25 mouse cellular contexts compared by ENCODE assay signal in the genomic region with DNA sequence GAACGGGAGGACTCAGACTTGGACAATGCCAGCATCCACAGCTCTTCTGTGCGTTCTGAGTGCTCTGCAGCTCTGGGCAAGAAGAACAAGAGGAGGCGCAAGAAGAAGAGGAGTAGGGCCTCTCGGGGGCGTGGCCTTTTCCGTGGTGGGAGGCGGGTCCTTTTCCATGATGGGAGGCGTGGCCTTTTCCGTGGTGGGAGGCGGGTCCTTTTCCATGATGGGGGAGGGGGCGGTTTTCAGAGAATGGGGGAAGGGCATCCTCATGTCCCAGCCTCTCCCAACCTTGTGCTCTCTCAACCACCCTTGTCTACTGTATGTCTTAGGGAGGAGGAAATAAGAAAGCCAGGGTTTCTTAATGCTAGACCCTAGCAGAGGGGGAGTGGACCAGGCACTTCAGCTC. TPM values are rescaled to one million over a fixed set of nuclear protein-coding genes. Genes with fewer than 3 reads are reported as not detected.
DNase-seq lines count a peak whose midpoint lies in the region; TF ChIP-seq lines count a peak whose summit lies in the region.
"Had no signal": no experiment of that assay in that cellular context is flagged by ENCODE, and none has a peak within 500 bp of the region (broad histone marks: within the 10 kb centered on the region; RNA-seq: fewer than 3 reads in every experiment).

No protein-coding gene starts in this region.

- no peak for TF ChIP-seq CTCF in E14TG2a.4 (conservative IDR thresholded peaks at IDR 0.05; ENCODE audit: low read length)

- in situ Hi-C loops in ES-E14 (cut with MboI; ENCODE audit: low sequenced_read_pairs in 2 of 2, unreplicated experiment in 2 of 2): no loop called here

- DNase-seq in 3134 (ENCODE audit: extremely low read depth, insufficient read length, low spot score) (peak; percentile 46), ES-E14 (ENCODE audit: low read depth, low spot score) (peak; percentile 59), ZHBTc4 (ENCODE audit: low read depth, low spot score) (peak; percentile 88)
- no peak for DNase-seq in layer of hippocampus, adult 11-12 months (ENCODE audit: low spot score)
- no peak for DNase-seq in kidney, adult 11 months
- DNase-seq in cerebellum, adult 11-12 months: no peak
- DNase-seq: adrenal gland, adult 8-10 months; adrenal gland, postnatal 14 days; adrenal gland, postnatal 36 days; B cell, adult 2 months; cerebellum, adult 18-20 months; cerebellum, adult 8-10 months; cerebellum, adult 9-11 months; cerebellum, postnatal 14 days; cerebellum, postnatal 36 days; embryo, embryonic 11 days had no signal

- H3K36me3 ChIP-seq in E14TG2a.4 (ENCODE audit: insufficient read depth, low read length) (peaks cover 13% of the 10 kb centered on the region), ES-E14 (ENCODE audit: control insufficient read depth, insufficient read depth, low read length, poor library complexity, severe bottlenecking) (peaks cover 3% of the 10 kb centered on the region; the same call in 1 of the 2 replicates)
- H3K36me3 ChIP-seq: embryonic facial prominence, embryonic 13.5 days; embryonic facial prominence, embryonic 15.5 days; forebrain, embryonic 10.5 days; forebrain, embryonic 12.5 days had no signal

- H3K4me3 ChIP-seq in E14TG2a.4 (replicated peaks; ENCODE audit: low read length) (peak overlapping the region; percentile 81), ES-E14 (ENCODE audit: insufficient read depth in 1 of 2, low read depth in 1 of 2, low read length in 2 of 2, poor library complexity in 1 of 2, severe bottlenecking in 1 of 2) (peak overlapping the region in 1 of 2 experiments; percentile 59; a peak in 1 of 4 replicates)
- H3K4me3 ChIP-seq: embryonic facial prominence, embryonic 13.5 days; embryonic facial prominence, embryonic 15.5 days; erythroblast, embryonic 14.5 days; forebrain, embryonic 12.5 days had no signal

- peak overlapping the region; percentile 12; the same call in 1 of the 2 replicates for H3K9ac ChIP-seq in ES-E14 (ENCODE audit: insufficient read depth, low read depth, low read length, poor library complexity, severe bottlenecking)
- H3K9ac ChIP-seq: embryonic facial prominence, embryonic 13.5 days; embryonic facial prominence, embryonic 15.5 days had no signal

- no peaks in the 10 kb centered on the region for H3K9me3 ChIP-seq in E14TG2a.4 (ENCODE audit: low read length)
- no peaks in the 10 kb centered on the region for H3K9me3 ChIP-seq in ES-E14 (ENCODE audit: control insufficient read depth, insufficient read depth, low read depth, low read length)
- H3K9me3 ChIP-seq: embryonic facial prominence, embryonic 13.5 days; embryonic facial prominence, embryonic 15.5 days; forebrain, embryonic 10.5 days; forebrain, embryonic 12.5 days had no signal

- H3K27me3 ChIP-seq in E14TG2a.4 (ENCODE audit: insufficient read depth, low read length): 0 out of 2 replicates have a peak, but pooled peaks cover under 1% of the 10 kb centered on the region
- H3K27me3 ChIP-seq: CH12.LX had no signal

- H3K4me1 ChIP-seq in E14TG2a.4 (replicated peaks; ENCODE audit: low read depth, low read length) (peaks cover 83% of the 10 kb centered on the region), ES-E14 (ENCODE audit: control insufficient read depth in 2 of 2, insufficient read depth in 2 of 2, low read length in 2 of 2, poor library complexity in 1 of 2) (peaks cover 6 to 40% of the 10 kb centered on the region in 2 experiments)

- no peak overlapping the region; the same call in 1 of the 2 replicates for H3K27ac ChIP-seq in ES-E14 (ENCODE audit: insufficient read depth, low read depth, low read length, poor library complexity, severe bottlenecking)
- H3K27ac ChIP-seq: embryonic facial prominence, embryonic 13.5 days; embryonic facial prominence, embryonic 15.5 days; forebrain, embryonic 10.5 days; forebrain, embryonic 12.5 days had no signal

TF ChIP-seq in ES-E14, 5 proteins besides CTCF, POLR2A, EP300 and RAD21:
- TF ChIP-seq ZNF384 (IDR thresholded peaks at IDR 0.05; ENCODE audit: low read depth, low read length) (no peak), CHD2 (IDR thresholded peaks at IDR 0.05; ENCODE audit: low read depth, low read length) (peak; percentile 57; the same call in 1 of the 2 replicates)

RNA-seq across cellular contexts. Expression of a gene that starts 21.2 kb away (rescaled TPM):
- 3.1 and 5.8 TPM in 2 replicates for total RNA-seq in ES-E14 (2012; rRNA removed)

RNA-seq across cellular contexts. Expression of a gene that starts 34.2 kb away (rescaled TPM):
- total RNA-seq in ES-E14 (2012; rRNA removed): 1,269 and 1,458 TPM in 2 replicates

RNA-seq across cellular contexts. Expression of a gene that starts 40.9 kb away (rescaled TPM):
- total RNA-seq in ES-E14 (2012; rRNA removed): 4.6 and 9.0 TPM in 2 replicates
- total RNA-seq: common myeloid progenitor, adult 5-6 weeks; MEL had no signal

Comparison
In these comparisons a context has a peak if more than half of its experiments do, and no peak if none do; other contexts are left out.
1. DNase-seq: peak in 3134 (single experiment), ES-E14 (single experiment) and ZHBTc4 (single experiment); none in layer of hippocampus, adult 11-12 months (single experiment), kidney, adult 11 months (single experiment) and cerebellum, adult 11-12 months (single experiment).